Mouse (Mus musculus): Measurements from ENCODE around the gene Nek8.

The Nek8 gene

GRCm38 (mm10) chr11:78182961-78183844 is 6.7 kb upstream of the Nek8 start, which contains the start of gene Rpl23a:
Rpl23a (minus strand) TSS chr11:78183584.
- DNase-seq (ENCODE audit: low read depth) = peak; percentile 93

GRCm38 (mm10) chr11:78182450-78182849 is 6.0 kb upstream of the Nek8 start:
- peak; percentile 42 for DNase-seq (ENCODE audit: low read depth)

- peak; percentile 18 for DNase-seq (ENCODE audit: low read depth)
Observed at GRCm38 (mm10) chr11:78181830-78182357, 5.4 kb upstream of the Nek8 start.

GRCm38 (mm10) chr11:78180081-78180761 is 3.7 kb upstream of the Nek8 start:
- DNase-seq (ENCODE audit: low read depth) = peak; percentile 20

GRCm38 (mm10) chr11:78179438-78179999 is 3.0 kb upstream of the Nek8 start:
- peak; percentile 52 for DNase-seq (ENCODE audit: low read depth)

GRCm38 (mm10) chr11:78178859-78179437 is 2.5 kb upstream of the Nek8 start:
- DNase-seq (ENCODE audit: low read depth) = no peak

GRCm38 (mm10) chr11:78177903-78178858 is 1.7 kb upstream of the Nek8 start:
- peak; percentile 95 for DNase-seq (ENCODE audit: low read depth)

- no peak for DNase-seq (ENCODE audit: low read depth)
Observed at GRCm38 (mm10) chr11:78177437-78177836, 962 bp upstream of the Nek8 start.

- peak; percentile 92 for DNase-seq (ENCODE audit: low read depth)
Observed at GRCm38 (mm10) chr11:78176905-78177331, 443 bp upstream of the Nek8 start.

GRCm38 (mm10) chr11:78175771-78176401 is 589 bp downstream of the Nek8 start:
- DNase-seq (ENCODE audit: low read depth) = no peak

- DNase-seq (ENCODE audit: low read depth) = no peak
Observed at GRCm38 (mm10) chr11:78174506-78174905, 2.0 kb downstream of the Nek8 start.

GRCm38 (mm10) chr11:78172748-78173383 is 3.6 kb downstream of the Nek8 start:
- DNase-seq (ENCODE audit: low read depth) = no peak

GRCm38 (mm10) chr11:78172034-78172747 is 4.3 kb downstream of the Nek8 start:
- peak; percentile 42 for DNase-seq (ENCODE audit: low read depth)

GRCm38 (mm10) chr11:78171328-78171727 is 5.1 kb downstream of the Nek8 start:
- DNase-seq (ENCODE audit: low read depth) = peak; percentile 56

- no peak for DNase-seq (ENCODE audit: low read depth)
Observed at GRCm38 (mm10) chr11:78170306-78170705, 6.2 kb downstream of the Nek8 start.

GRCm38 (mm10) chr11:78168541-78169468 is 7.7 kb downstream of the Nek8 start:
- DNase-seq (ENCODE audit: low read depth) = peak; percentile 84

GRCm38 (mm10) chr11:78167257-78167959 is 9.1 kb downstream of the Nek8 start:
- DNase-seq (ENCODE audit: low read depth) = no peak

Data from induced T-regulatory cell, adult 2 months (primary cell).